Mouse (Mus musculus): ENCODE data around the gene Hivep3. TPM values are rescaled to one million over a fixed set of nuclear protein-coding genes. Genes with fewer than 3 reads are reported as not detected.

Gene Hivep3
- total and polyA plus RNA-seq, 3 experiments: 14.4 to 32.3 (median 21.2) TPM

GRCm38 (mm10) chr4:120148291-120149141 lies 414.9 kb downstream of the Hivep3 start:
- Histone ChIP-seq H3K9ac (ENCODE audit: insufficient read depth, low read depth) (no peak overlapping the region), H3K36me3 (replicated peaks in 1 of 2; ENCODE audit: control insufficient read depth in 1 of 2, insufficient read depth in 1 of 2, low read length in 1 of 2) (no peaks in the 10 kb centered on the region), H3K4me3 (replicated peaks in 1 of 3; ENCODE audit: low read depth in 2 of 3, low read length in 2 of 3, poor library complexity in 1 of 3) (no peak overlapping the region), H3K4me2 (ENCODE audit: insufficient read depth, low read depth, poor library complexity, severe bottlenecking) (no peak overlapping the region), H3K9me3 (replicated peaks; ENCODE audit: low read length) (no peaks in the 10 kb centered on the region), H3K4me1 (ENCODE audit: control insufficient read depth in 1 of 2, insufficient read depth in 2 of 2) (peaks cover 0 to 4% of the 10 kb centered on the region in 2 experiments; a peak in 1 of 4 replicates), H3K27ac (ENCODE audit: insufficient read depth, low read depth) (no peak overlapping the region), H3K27me3 (replicated peaks) (peaks cover 22% of the 10 kb centered on the region), H3K79me2 (replicated peaks; ENCODE audit: control insufficient read depth, extremely low read depth, insufficient read depth, poor library complexity, severe bottlenecking) (no peaks in the 10 kb centered on the region)
- in situ Hi-C loops (cut with MboI; ENCODE audit: low pct_ligation_motif_present, low pct_unique_long_range_greater_than_20kb, low sequenced_read_pairs) (no loop called here), dilution Hi-C loops (cut with MboI; ENCODE audit: extremely low pct_ligation_motif_present, extremely low pct_unique_long_range_greater_than_20kb, low sequenced_read_pairs) (no loop called here)
- TF ChIP-seq CHD2 (IDR thresholded peaks at IDR 0.05; ENCODE audit: low read length) (no peak), MAZ (IDR thresholded peaks at IDR 0.05; ENCODE audit: low read depth, low read length) (no peak), HCFC1 (IDR thresholded peaks at IDR 0.05; ENCODE audit: low read depth, low read length) (no peak), NELFE (IDR thresholded peaks at IDR 0.05; ENCODE audit: low read depth, low read length) (no peak), TBP (conservative IDR thresholded peaks at IDR 0.05; ENCODE audit: low read depth, low read length) (no peak), ZNF384 (IDR thresholded peaks at IDR 0.05; ENCODE audit: low read depth, low read length) (no peak)
- no peak for DNase-seq (ENCODE audit: extremely low read depth)

DNA sequence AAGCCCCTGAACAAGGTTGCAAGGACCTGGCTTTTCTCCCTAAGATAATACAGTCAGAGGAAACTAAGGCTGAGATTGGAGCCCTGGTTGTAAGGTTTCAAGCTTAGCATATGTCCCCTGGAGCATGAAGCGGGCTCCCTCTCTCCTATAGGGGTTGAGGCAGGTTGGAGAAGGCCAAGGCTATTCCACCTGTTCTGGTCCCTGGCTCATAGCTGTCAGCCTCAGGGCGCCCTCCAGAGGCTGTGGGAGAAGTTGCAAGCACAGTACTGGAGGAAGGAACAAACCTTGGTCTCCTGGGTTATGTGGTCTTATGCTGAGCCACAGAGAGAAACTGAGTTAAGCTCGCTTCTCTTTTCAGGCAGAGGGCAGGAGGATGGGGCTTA lies 415.5 kb downstream of the Hivep3 start:
- in situ Hi-C loops (cut with MboI; ENCODE audit: low pct_ligation_motif_present, low pct_unique_long_range_greater_than_20kb, low sequenced_read_pairs): no loop called here
- H3K9ac ChIP-seq (ENCODE audit: insufficient read depth, low read depth): no peak overlapping the region
- peaks cover 0 to 4% of the 10 kb centered on the region in 2 experiments; a peak in 1 of 4 replicates for H3K4me1 ChIP-seq (ENCODE audit: control insufficient read depth in 1 of 2, insufficient read depth in 2 of 2)
- TF ChIP-seq JUN (IDR thresholded peaks at IDR 0.05; ENCODE audit: insufficient read depth, low read depth, low read length) (no peak), ZC3H11A (IDR thresholded peaks at IDR 0.05; ENCODE audit: low read depth, low read length) (peak; percentile 36), RAD21 (IDR thresholded peaks at IDR 0.05; ENCODE audit: low read depth, low read length) (peak; percentile 67), CTCF (conservative IDR thresholded peaks at IDR 0.05 in 1 of 2, IDR thresholded peaks at IDR 0.05 in 1 of 2; ENCODE audit: low read depth in 2 of 2, low read length in 2 of 2) (peak; percentile 14 to 69; a peak in 2 of 4 replicates), EP300 (IDR thresholded peaks at IDR 0.05; ENCODE audit: low read length) (no peak), SMC3 (IDR thresholded peaks at IDR 0.05; ENCODE audit: low read depth, low read length) (peak; percentile 63)
- H3K79me2 ChIP-seq (replicated peaks; ENCODE audit: control insufficient read depth, extremely low read depth, insufficient read depth, poor library complexity, severe bottlenecking): no peaks in the 10 kb centered on the region
- no peaks in the 10 kb centered on the region for H3K9me3 ChIP-seq (replicated peaks; ENCODE audit: low read length)
- peaks cover 22% of the 10 kb centered on the region for H3K27me3 ChIP-seq (replicated peaks)
- dilution Hi-C loops (cut with MboI; ENCODE audit: extremely low pct_ligation_motif_present, extremely low pct_unique_long_range_greater_than_20kb, low sequenced_read_pairs): no loop called here
- H3K4me2 ChIP-seq (ENCODE audit: insufficient read depth, low read depth, poor library complexity, severe bottlenecking): no peak overlapping the region
- DNase-seq (ENCODE audit: extremely low read depth): peak; percentile 41
- no peak overlapping the region for H3K27ac ChIP-seq (ENCODE audit: insufficient read depth, low read depth)
- H3K36me3 ChIP-seq (replicated peaks in 1 of 2; ENCODE audit: control insufficient read depth in 1 of 2, insufficient read depth in 1 of 2, low read length in 1 of 2): no peaks in the 10 kb centered on the region
- no peak overlapping the region for H3K4me3 ChIP-seq (replicated peaks in 1 of 3; ENCODE audit: low read depth in 2 of 3, low read length in 2 of 3, poor library complexity in 1 of 3)
